Mouse (Mus musculus) ovary, postnatal 10 days (tissue): ENCODE measurements around the gene Tmtc1.

Experiments
- DNase-seq: peaks from one replicate; pipeline ENCODE4 v3.0.0; 2022; ENCODE audit warnings: low spot score

Gene Tmtc1

GRCm38 (mm10) chr6:148420387-148420786 lies 23.8 kb downstream of the Tmtc1 start:
- DNase-seq, result no peak

GRCm38 (mm10) chr6:148416597-148416996 lies 27.6 kb downstream of the Tmtc1 start:
- no peak for DNase-seq

- no peak for DNase-seq
These were observed 30.6 kb downstream of the Tmtc1 start for GRCm38 (mm10) chr6:148413638-148414037.

DNA sequence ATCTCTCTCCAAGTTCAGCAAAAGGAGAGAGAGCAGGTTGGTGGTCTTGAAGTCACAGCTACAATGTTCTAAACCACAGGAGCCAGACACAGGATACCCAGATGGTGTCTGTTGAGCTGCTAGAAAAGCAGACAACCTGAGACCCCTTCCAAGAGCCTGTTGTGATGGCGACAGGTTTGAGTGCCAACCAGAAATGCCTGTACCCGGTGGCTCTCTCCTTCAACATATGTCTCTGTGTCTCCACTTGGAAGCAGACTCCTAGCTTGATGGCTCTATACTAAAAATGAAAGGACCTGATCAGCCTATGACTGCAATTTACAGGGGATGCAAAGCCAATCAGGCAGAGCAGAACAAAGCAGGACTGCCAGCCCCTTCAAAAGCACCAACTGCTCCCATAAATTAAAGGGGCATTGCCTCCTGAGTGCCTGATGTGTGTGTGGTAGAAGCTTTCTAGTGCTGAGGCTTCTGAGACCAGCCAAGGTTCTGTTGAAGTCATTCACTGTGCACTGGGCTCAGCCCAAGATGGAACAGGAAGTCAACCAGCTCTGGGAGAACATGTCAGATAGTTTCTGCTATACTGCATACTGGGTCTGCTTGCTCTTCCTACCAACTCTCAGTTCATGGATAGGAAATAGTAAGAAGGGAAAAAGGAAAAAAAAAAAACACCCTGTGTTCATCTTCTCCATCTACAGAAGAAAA lies 37.2 kb downstream of the Tmtc1 start:
- DNase-seq, result no peak

DNA sequence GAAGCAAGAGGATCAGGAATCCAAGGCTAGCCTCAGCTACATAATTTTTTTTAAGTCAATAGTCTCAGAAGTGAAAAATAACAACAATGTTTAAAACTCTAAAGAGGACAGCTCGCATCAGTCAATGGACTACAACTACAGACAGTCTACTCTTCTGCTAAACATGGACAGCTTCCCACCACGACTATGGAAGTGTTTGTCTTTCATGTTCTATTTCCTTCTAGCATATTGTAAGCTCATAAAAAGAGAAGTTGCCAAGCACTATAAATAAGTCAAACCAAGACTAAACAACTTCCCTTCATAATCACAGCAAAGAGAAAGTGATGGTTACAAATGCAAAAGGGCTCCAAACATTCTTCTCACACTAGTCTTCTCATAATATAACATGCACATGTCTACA lies 38.6 kb downstream of the Tmtc1 start:
- DNase-seq, result no peak

GRCm38 (mm10) chr6:148404500-148404899 lies 39.7 kb downstream of the Tmtc1 start:
- DNase-seq, result no peak

GRCm38 (mm10) chr6:148403761-148404160 lies 40.4 kb downstream of the Tmtc1 start:
- DNase-seq, result no peak

DNA sequence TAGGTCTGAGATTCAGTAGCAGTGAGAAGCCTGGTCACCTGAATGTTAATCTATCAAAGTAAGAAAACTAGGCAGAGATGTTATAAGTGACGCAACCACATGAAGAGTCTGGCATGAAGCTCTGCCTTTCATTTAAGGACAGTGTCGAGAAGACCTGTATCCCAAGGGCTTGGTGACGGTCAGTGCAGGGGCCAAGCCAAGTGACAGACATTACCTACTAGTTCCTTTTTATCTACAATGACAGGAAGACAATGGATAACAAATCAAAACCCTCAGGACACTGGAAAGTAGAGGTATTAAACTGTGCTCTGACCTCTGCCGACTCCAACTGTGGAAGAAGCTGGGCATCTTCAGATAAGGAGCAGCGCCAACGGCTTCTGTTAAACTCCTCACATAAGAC lies 43.2 kb downstream of the Tmtc1 start:
- no peak for DNase-seq

DNA sequence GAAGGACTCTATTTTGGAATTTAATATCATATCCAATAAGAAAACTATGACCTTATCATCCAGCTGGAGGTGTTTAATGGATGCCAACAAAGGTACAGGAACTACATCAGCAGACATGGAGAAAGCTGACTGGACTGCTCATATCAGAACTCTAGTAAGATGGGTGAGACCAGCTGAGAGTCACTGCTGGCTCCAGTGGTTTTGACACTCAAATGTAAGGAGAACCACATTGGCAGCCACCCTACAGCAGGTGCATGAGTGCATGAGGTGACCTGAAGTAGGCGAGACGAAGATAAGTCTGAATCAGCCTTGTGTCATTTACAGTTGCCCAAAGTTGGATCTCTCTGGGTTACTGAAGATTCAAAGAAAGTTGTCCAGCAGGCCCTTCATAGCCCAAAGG lies 44.6 kb downstream of the Tmtc1 start:
- DNase-seq, result no peak

- DNase-seq, result no peak
These were observed 45.3 kb downstream of the Tmtc1 start for GRCm38 (mm10) chr6:148398888-148399287.

- DNase-seq, result no peak
These were observed 46.9 kb downstream of the Tmtc1 start for GRCm38 (mm10) chr6:148397270-148397669.

GRCm38 (mm10) chr6:148395272-148395671 lies 48.9 kb downstream of the Tmtc1 start:
- no peak for DNase-seq

- DNase-seq, result no peak
These were observed 49.9 kb downstream of the Tmtc1 start for GRCm38 (mm10) chr6:148394294-148394693.

GRCm38 (mm10) chr6:148392147-148392546 lies 52.0 kb downstream of the Tmtc1 start:
- no peak for DNase-seq

GRCm38 (mm10) chr6:148391286-148391685 lies 52.9 kb downstream of the Tmtc1 start:
- no peak for DNase-seq

DNA sequence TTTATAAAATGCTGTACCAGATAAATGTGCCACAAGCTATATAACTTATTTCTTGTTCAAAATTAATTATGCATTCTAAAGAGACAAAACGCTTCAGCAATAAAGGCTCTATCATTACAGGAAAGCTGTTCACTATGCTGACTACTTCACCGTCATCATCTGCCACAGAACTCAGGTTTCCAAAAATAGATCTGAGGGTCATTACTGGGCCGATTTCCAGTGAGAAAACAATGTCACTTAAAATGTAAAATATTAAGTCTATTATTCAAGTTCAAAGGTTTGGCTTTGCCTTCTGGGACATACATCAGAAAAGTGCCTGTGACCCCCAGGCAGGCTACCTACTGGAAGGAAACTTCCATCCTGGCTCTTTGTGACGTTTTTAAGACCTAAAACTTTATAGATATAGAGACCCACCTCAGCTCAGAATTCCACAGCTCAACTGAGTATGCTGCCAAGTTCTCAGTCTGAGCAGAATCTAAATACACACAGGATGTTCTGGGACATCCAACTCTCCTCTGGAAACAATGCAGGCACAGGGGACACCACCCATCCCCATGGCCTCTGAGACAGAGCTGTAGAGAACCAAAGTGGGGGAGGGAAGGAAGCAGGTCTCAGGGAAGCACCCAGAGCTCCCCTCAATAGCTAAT lies 53.4 kb downstream of the Tmtc1 start:
- DNase-seq, result no peak

GRCm38 (mm10) chr6:148387990-148388389 lies 56.2 kb downstream of the Tmtc1 start:
- no peak for DNase-seq

GRCm38 (mm10) chr6:148384111-148384895 lies 59.9 kb downstream of the Tmtc1 start:
- DNase-seq, result no peak

- no peak for DNase-seq
These were observed 62.9 kb downstream of the Tmtc1 start for GRCm38 (mm10) chr6:148381163-148381782.

GRCm38 (mm10) chr6:148375618-148376209 lies 68.5 kb downstream of the Tmtc1 start:
- DNase-seq, result no peak

DNA sequence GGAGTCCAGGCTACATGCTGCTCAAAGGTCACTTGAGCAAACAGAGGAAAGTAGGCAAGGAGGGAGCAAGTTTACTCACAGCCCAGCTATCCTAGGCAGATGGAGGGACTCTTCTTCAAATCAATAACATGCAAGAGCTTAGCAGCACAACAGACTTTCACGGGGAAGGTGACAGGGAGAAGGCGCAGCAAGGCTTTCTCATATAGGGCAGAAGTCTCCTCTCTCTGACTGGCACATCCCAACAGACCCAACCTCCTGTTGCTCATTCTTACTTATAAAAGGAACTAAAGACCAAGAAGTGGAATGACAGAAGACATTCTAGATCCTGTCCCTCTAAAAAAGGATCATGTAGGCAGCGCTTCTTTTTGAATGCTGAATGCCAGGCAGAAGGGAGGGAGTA lies 69.2 kb downstream of the Tmtc1 start:
- no peak for DNase-seq

DNA sequence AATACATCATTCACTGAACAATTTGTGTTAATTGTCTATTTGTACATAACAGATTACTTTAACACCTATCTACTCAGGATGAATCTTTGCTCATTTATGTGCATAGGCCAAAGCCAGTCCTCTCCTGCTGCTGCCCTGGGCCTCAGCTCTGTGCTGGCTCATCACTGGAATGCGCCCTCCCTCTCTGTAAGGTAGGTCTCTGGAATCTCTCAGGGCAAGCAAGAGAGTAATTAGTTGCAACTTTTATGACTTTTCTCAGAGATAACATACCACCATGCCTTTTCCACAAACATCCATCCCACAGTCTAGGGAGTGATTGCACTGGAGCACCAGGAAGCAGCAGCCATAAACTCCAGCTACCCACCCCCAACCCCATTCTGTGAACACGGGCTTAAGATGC lies 70.7 kb downstream of the Tmtc1 start:
- no peak for DNase-seq
